Mouse (Mus musculus): ENCODE data around the gene Galnt9.

GRCm38 (mm10) chr5:110629525-110630120 lies 85.5 kb downstream of the Galnt9 start:
- TF ChIP-seq CTCF (IDR thresholded peaks at IDR 0.05; ENCODE audit: borderline replicate concordance, insufficient read depth, low read length) (no peak), POLR2A (IDR thresholded peaks at IDR 0.05; ENCODE audit: low read depth, low read length) (no peak)
